Mouse (Mus musculus) liver, embryonic 14.5 days (tissue): Measurements from ENCODE around the gene Tmem248. TPM values are rescaled to one million over a fixed set of nuclear protein-coding genes. Genes with fewer than 3 reads are reported as not detected.
"Not testable (repeated sequence)": the region's sequence is repeated elsewhere in the genome, so short reads cannot be mapped to it uniquely, and the experiment has no call there.

Source experiments
- ATAC-seq: fragments of 200-750 bp; cut with Nextera tagmentation; 2 replicates; pipeline ENCODE4 v1.8.0; 2017; ENCODE audit warnings: moderate number of reproducible peaks, mild to moderate bottlenecking, moderate library complexity; ENCODE audit not compliant: insufficient read depth
- DNase-seq, 3 experiments: peaks; one replicate each; pipeline ENCODE4 v3.0.0-alpha.2; 2012 to 2013; ENCODE audit warnings: low read depth in 3 of 3, low spot score in 3 of 3
- H3K27ac ChIP-seq: fragments of 300-500 bp; sonication (generic); 2 replicates; pipeline ENCODE4 v1.5.1; 2014; ENCODE audit warnings: moderate library complexity, mild to moderate bottlenecking, control low read depth, inconsistent platforms
- H3K27me3 ChIP-seq: fragments of 300-500 bp; sonication (generic); 2 replicates; pipeline ENCODE4 v1.6.1; 2014; ENCODE audit warnings: mild to moderate bottlenecking, low read length, moderate library complexity; ENCODE audit not compliant: control insufficient read depth, insufficient read depth
- H3K36me3 ChIP-seq: fragments of 300-500 bp; sonication (generic); replicated peaks from 2 replicates; pipeline ENCODE4 v1.6.1; 2014; ENCODE audit warnings: low read depth; ENCODE audit not compliant: control insufficient read depth, insufficient read depth
- H3K4me1 ChIP-seq, 2 experiments: fragments of 200-500 bp in 1 of 2; fragments of 300-500 bp in 1 of 2; sonication (generic) in 1 of 2; replicated peaks; 2 replicates each; pipeline ENCODE4 v1.6.1; 2012 to 2014; ENCODE audit warnings: antibody characterized with exemption in 1 of 2, inconsistent platforms in 1 of 2, low read length in 1 of 2; ENCODE audit not compliant: control insufficient read depth in 2 of 2, insufficient read depth in 2 of 2
- H3K4me2 ChIP-seq: fragments of 300-500 bp; sonication (generic); 2 replicates; pipeline ENCODE4 v1.6.1; 2014; ENCODE audit warnings: low read depth, mild to moderate bottlenecking, control low read depth, moderate library complexity
- H3K4me3 ChIP-seq, 2 experiments: fragments of 200-500 bp in 1 of 2; fragments of 300-500 bp in 1 of 2; sonication (generic) in 1 of 2; 2 replicates each; pipeline ENCODE4 v1.5.1; 2012 to 2014; ENCODE audit warnings: low read depth in 2 of 2, low read length in 2 of 2, mild to moderate bottlenecking in 2 of 2, control low read depth in 1 of 2, inconsistent platforms in 1 of 2, moderate library complexity in 1 of 2; ENCODE audit not compliant: insufficient read depth in 1 of 2
- H3K9ac ChIP-seq: fragments of 300-500 bp; sonication (generic); replicated peaks from 2 replicates; pipeline ENCODE4 v1.6.1; 2014; ENCODE audit warnings: mild to moderate bottlenecking, control low read depth, moderate library complexity
- H3K9me3 ChIP-seq: fragments of 300-500 bp; sonication (generic); 2 replicates; pipeline ENCODE4 v1.6.1; 2016; ENCODE audit warnings: low read length, mixed read lengths; ENCODE audit not compliant: control insufficient read depth
- CTCF ChIP-seq: IDR thresholded peaks from 2 replicates; pipeline ENCODE4 v1.5.1; 2016; ENCODE audit warnings: antibody characterized with exemption, low read depth, control low read depth
- EP300 ChIP-seq: IDR thresholded peaks from 2 replicates; pipeline ENCODE4 v1.6.1; 2016; ENCODE audit warnings: antibody characterized with exemption, low read depth
- WGBS: fragments of 180-500 bp; shearing (Covaris S2); extraction: QIAGEN DNeasy Blood & Tissue Kit; methylation state at CpG from one replicate; pipeline ENCODE4 v1.1.7; 2014; ENCODE audit not compliant: insufficient replicate concordance; 5-methylcytosine and 5-hydroxymethylcytosine counted together
- polyA plus RNA-seq, 2 experiments: library from polyadenylated mRNA; depleted of rRNA in 1 of 2; stranded (reverse) in 1 of 2; unstranded in 1 of 2; fragments of >200 nt; fragmentation: Nextera tagmentation in 1 of 2; extraction: Ambion mirVana in 1 of 2; gene quantifications; 2 replicates each; pipeline versions ENCODE4 v1.2.1 to v1.2.3; 2012 to 2014

Tmem248 gene
- polyA plus RNA-seq, 2 experiments = 14.1 to 25.4 TPM

GRCm38 (mm10) chr5:130255017-130255720 is 38.3 kb downstream of the Tmem248 start, which contains the start of the genes Sbds and Tyw1:
Sbds (minus strand) TSS chr5:130255530.
Tyw1 (plus strand) TSS chr5:130255619.
- Histone ChIP-seq H3K9ac (peak within 1 kb of the TSS; percentile 93), H3K27me3 (no peaks in the 10 kb centered on the region), H3K9me3 (no peaks in the 10 kb centered on the region), H3K4me1 (peaks cover 5 to 21% of the 10 kb centered on the region in 2 experiments), H3K4me3 (peak within 1 kb of the TSS; percentile 90 to 91), H3K36me3 (peaks cover 36% of the 10 kb centered on the region), H3K27ac (peak within 1 kb of the TSS; percentile 91), H3K4me2 (peak within 1 kb of the TSS; percentile 99)
- WGBS = under 1% methylated on average over 52 of the region's 52 CpGs
- TF ChIP-seq CTCF = peak; percentile 34; the same call in 1 of the 2 replicates
- TF ChIP-seq EP300 = no peak
- peak; percentile 99 for DNase-seq
- peak; percentile 84 for ATAC-seq

- DNase-seq = peak in 1 of 3 experiments; percentile 48
- WGBS = 18% methylated on average over 20 of the region's 20 CpGs
- peak overlapping the region; percentile 81 to 91 for H3K4me3 ChIP-seq
Observed at GRCm38 (mm10) chr5:130255799-130256525, 39.1 kb downstream of the Tmem248 start.

GRCm38 (mm10) chr5:130256678-130257271 is 39.9 kb downstream of the Tmem248 start:
- DNase-seq (peak; percentile 98 to 99 (median 99)), ATAC-seq (peak; percentile 87)
- TF ChIP-seq EP300 (0 out of 2 replicates have a peak, but pooled peaks have one; percentile 17), CTCF (no peak)
- Histone ChIP-seq H3K4me2 (peak overlapping the region; percentile 99), H3K4me3 (peak overlapping the region; percentile 91 to 95), H3K9ac (peak overlapping the region; percentile 67), H3K4me1 (peaks cover 5 to 21% of the 10 kb centered on the region in 2 experiments), H3K9me3 (no peaks in the 10 kb centered on the region), H3K27ac (peak overlapping the region; percentile 91), H3K27me3 (no peaks in the 10 kb centered on the region), H3K36me3 (peaks cover 20% of the 10 kb centered on the region)
- WGBS = under 1% methylated on average over 25 of the region's 25 CpGs

More at GRCm38 (mm10) chr5:130255799-130256525, 39.1 kb downstream of the Tmem248 start:
- not testable (repeated sequence) for H3K9me3 ChIP-seq, H3K27me3 ChIP-seq
- peaks cover 5 to 21% of the 10 kb centered on the region in 2 experiments for H3K4me1 ChIP-seq
- H3K36me3 ChIP-seq = peaks cover 28% of the 10 kb centered on the region
- H3K9ac ChIP-seq = peak overlapping the region; percentile 66
- TF ChIP-seq CTCF = 0 out of 2 replicates have a peak, but pooled peaks have one; percentile 13
- ATAC-seq = peak; percentile 1; the same call in 1 of the 2 replicates
- H3K4me2 ChIP-seq = peak overlapping the region; percentile 99
- H3K27ac ChIP-seq = peak overlapping the region; percentile 91

- peaks cover 5 to 21% of the 10 kb centered on the region in 2 experiments for H3K4me1 ChIP-seq
- no peaks in the 10 kb centered on the region for H3K9me3 ChIP-seq
- H3K27me3 ChIP-seq = no peaks in the 10 kb centered on the region
- WGBS = 5% methylated on average over 8 of the region's 8 CpGs
- DNase-seq = no peak
- H3K27ac ChIP-seq = peak overlapping the region; percentile 30
- no peak for ATAC-seq
- H3K36me3 ChIP-seq = peaks cover 14% of the 10 kb centered on the region
- peak overlapping the region; percentile 67 for H3K9ac ChIP-seq
- H3K4me2 ChIP-seq = peak overlapping the region; percentile 94
- no peak for TF ChIP-seq EP300
- no peak for TF ChIP-seq CTCF
- peak overlapping the region; percentile 91 to 95 for H3K4me3 ChIP-seq
Observed at GRCm38 (mm10) chr5:130257303-130257702, 40.4 kb downstream of the Tmem248 start.

- no peak overlapping the region for H3K9ac ChIP-seq
- H3K27ac ChIP-seq = no peak overlapping the region
- 72% methylated on average over 11 of the region's 11 CpGs for WGBS
- ATAC-seq (no peak), DNase-seq (no peak)
- TF ChIP-seq EP300 (no peak), CTCF (peak; percentile 39)
- peaks cover 10% of the 10 kb centered on the region; the same call in 1 of the 2 replicates for H3K36me3 ChIP-seq
- H3K9me3 ChIP-seq = no peaks in the 10 kb centered on the region
- H3K27me3 ChIP-seq = no peaks in the 10 kb centered on the region
- H3K4me3 ChIP-seq = no peak overlapping the region
- peaks cover 0 to 6% of the 10 kb centered on the region in 2 experiments; a peak in 3 of 4 replicates for H3K4me1 ChIP-seq
- H3K4me2 ChIP-seq = no peak overlapping the region
Observed at GRCm38 (mm10) chr5:130263454-130263853, 46.6 kb downstream of the Tmem248 start.
